Mouse (Mus musculus) T-cell, adult 2 months (primary cell): ENCODE data around the gene Prkar1b.

ENCODE experiments used
- DNase-seq: peaks from one replicate; pipeline ENCODE4 v3.0.0; 2022; ENCODE audit warnings: low spot score

Prkar1b gene

DNA sequence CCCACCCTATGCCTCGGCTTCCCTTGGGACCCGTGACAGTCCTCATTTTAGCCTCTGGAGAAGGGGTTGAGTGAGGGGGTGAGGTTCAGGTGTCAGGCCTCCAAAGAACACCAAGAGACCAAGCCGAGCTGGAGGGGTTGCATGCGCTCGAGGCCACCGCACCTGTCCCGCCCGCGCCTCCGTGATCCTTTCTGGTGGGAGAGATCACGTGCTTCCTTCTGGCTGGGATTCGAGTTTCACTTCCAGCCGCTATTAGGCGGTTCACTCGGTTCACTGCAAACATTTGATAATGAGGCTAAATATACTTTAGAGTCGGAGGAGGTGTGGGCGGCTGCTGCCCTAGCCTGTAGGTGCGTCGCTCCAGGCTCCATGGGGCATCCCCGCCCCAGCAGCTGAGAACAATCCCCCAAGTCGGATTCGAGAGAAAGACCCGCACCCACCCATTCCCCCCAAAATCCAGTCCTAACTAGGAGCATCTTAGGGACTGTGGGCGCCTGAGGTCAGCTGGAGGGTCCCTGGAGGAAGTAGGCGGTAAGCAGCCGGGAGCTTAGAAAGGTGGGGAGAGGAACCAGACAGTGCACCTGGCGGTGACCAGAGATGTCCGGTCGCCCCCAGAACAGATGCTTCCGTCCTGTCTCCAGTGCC is 151.7 kb downstream of the Prkar1b start:
- DNase-seq, result no peak

DNA sequence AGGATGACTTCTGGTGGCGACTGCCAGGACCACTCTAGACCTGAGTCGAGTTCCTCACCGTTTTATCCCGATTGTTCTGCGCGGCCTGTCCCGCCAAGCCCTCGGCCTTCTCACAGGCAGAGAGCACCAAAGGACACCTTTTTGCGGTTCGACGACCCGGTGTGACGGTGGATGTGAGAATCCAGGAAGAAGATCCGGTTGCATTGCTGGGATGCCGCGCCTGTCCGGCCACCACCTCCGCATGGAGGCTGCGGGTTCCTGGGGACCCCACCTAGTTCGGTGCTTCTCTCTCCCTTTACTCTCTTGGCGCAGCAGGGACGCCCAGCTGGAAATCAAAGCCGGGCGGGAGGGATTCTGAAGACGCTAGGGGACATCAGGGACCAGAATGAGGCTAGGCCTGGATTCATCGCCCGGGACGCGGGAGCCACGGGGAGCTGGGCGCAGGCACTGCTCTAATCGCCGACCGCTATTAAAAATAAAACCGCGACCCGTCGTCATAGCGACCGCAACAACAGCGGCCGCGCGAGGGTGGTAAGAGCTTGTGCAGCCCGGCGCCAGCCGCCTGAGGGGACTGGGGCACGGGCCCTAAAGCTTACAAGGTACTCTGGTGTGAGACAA is 152.5 kb downstream of the Prkar1b start, which contains the start of gene Pdgfa:
Gene Pdgfa, minus strand, starts transcription at position 200 of the 618 bp plus-strand sequence.
- DNase-seq, result no peak

GRCm38 (mm10) chr5:138996322-138997073 is 153.3 kb downstream of the Prkar1b start:
- no peak for DNase-seq

DNA sequence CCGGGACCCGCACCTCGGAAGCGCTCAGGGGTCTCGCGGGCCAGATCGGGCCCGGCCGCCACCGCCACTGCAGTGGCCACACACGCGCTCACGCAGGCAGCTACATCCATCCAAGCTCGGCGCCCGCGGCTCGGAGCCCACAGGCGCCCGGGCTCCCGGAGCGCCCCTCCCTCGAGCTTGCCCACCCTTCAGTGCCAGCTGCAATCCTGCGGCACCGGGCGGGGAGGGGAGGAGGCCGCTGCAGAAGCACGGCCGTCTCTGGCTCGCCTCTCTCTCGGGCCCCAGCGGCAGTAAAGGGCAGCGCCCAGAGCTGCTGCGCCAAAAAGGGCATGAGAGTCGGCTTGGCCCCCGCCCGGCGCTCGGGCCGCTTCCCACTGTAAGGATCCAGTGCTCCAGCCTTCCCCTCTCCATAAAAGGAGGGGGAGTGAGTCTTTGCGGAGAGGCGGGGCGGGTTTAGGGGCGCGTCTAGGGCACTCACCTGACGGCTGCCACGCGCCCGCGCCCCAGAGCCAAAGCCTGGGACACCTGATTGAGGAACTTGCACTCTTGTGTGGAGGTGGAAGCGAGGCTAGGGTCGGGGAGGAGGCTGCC is 154.0 kb downstream of the Prkar1b start:
- no peak for DNase-seq

- DNase-seq, result no peak
These were observed 154.7 kb downstream of the Prkar1b start for GRCm38 (mm10) chr5:138994786-138995720.

DNA sequence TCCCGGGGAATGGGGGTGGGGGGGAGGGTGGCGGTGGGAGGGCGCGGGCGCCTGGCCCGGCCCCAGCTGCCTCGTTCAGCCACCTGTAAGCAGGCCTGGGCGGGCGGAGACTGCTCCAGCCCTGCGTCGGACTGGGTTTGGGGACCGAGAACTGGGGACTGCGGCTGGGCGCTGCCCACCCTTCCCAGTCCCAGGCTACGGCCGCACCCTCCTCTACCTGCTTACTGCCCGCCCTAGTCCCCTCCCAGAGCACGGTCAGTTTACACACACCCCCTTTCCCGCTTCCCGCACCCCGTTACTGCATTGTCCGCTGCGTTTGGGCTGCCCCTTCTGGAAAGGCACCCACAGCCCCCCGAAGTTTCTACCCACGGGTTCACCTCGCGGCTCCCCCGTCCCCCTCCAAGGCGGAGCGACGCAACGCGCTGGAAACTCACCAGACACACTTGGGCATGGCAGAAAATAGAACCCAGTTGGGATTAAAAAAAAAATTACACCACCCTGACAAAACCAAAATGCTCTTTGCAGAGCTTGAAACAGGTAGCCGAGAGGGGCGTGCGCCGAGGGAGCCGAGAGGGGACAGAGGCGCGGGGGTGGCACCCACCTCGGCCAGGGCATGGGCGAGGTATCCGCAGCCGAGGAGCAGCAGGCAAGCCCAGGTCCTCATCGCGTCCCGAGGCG is 155.6 kb downstream of the Prkar1b start:
- DNase-seq, result no peak

GRCm38 (mm10) chr5:138993371-138994107 is 156.3 kb downstream of the Prkar1b start:
- no peak for DNase-seq

DNA sequence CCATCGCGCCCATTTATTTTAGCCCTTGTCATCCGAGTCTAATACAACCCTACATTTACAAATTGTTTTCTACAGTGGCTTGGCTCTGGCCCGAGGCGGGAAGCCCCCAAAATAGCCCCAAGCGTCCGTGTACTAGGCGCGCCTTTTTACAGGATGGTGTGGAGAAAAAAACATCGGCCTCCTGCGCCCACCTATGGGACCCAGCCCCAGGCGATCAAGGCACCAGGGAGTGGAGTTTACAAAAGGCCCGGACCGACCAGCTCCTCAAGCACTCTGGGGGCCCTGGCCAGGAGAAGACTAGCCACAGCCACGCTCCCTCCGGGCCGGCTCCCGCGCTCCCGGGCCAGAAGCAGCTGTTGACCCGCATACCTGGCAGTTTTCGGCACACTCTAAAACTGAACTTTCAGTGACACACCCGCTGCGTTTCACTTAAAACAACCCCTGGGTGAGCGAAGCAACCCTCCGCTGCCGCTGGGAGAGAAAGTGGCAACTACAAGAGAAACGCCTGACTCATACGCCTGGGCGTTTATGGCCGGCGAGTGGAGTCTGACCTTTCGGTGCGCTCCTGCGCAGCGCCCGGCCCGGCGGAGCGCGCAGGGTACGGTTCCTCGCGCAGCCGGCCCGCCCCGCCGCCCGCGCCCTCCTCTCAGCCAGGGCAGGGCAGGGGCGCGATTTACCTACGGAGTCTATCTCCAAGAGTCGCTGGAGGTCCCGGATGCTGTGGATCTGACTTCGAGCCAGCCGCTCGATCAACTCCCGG is 157.0 kb downstream of the Prkar1b start:
- no peak for DNase-seq

DNA sequence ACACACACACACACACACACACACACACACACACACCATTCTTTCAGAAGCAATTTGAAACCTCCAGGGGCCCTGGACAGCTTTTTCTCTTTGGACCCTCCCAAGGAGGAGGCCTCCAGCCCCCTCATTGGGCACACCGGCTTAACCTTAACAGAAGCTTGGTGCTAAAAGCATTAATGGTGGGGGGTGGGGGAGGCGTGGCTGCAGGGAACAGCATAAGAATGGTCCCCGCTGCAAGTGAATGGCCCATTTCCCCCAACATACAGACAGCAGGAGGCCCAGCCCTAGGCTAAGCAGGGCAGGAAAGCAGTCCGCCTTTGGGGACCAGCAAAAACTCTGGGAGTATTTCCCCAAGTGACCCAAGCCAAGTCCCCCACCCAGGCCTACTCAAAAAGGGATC is 158.1 kb downstream of the Prkar1b start:
- DNase-seq, result no peak

- no peak for DNase-seq
These were observed 159.0 kb downstream of the Prkar1b start for GRCm38 (mm10) chr5:138990659-138991380.

DNA sequence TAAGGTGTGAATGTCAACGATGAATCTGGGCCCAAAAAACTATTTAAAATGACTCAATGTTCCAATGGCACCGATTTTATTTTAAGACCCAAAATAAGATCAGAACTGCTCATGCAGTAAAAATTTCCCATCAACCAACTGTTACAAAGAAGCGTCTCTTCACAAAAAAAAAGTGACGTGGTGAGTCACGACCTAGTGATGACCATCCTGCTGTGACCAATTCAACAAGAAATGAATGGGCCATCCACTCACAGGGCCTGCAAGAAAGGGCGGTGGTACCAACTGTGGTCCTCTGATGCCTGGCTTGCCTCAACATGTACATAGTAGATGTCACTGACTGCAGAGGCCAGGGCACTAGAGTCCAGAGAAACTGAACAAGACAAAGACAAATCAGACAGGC is 160.2 kb downstream of the Prkar1b start:
- DNase-seq, result no peak

DNA sequence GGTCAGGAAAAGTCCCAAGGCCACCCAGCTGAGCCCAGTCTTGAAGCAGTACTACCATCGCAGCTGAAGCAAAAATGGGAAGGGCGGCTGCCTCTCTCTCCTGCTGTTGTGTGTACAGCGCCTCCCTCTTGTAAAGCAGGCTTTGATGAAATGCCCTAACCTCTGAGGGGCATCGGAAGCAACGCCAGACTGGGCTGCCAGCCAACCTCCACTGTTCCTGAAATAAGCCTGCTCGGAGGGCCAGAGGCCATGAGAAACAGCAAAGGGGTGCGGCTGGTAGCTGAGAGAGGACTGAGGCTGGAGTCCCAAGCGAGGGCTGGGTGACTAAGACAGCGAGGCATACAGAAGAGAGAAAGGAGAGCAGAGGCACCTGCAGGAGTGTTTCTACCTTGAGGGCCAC is 161.0 kb downstream of the Prkar1b start:
- DNase-seq, result no peak

- no peak for DNase-seq
These were observed 161.8 kb downstream of the Prkar1b start for GRCm38 (mm10) chr5:138987994-138988393.

DNA sequence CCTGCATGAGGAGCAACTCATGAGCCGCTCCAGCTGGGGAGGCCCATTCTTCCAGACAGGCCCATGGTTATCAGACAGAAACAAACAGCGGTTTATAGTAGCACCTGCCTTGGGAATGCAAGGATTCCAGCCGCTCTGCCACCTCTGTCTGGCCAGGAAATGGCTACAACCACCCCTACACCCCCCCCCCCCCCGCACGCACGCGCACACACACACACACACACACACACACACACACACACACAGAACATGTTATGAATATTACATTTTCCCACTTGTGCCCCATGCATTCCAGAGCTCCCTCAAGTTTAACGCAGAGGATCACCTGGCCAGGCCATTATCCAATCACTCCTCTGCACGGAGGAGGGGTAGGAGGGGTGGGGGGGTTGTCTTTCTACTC is 167.9 kb downstream of the Prkar1b start:
- no peak for DNase-seq

GRCm38 (mm10) chr5:138980608-138981007 is 169.2 kb downstream of the Prkar1b start:
- no peak for DNase-seq

GRCm38 (mm10) chr5:138979840-138980239 is 170.0 kb downstream of the Prkar1b start:
- no peak for DNase-seq

DNA sequence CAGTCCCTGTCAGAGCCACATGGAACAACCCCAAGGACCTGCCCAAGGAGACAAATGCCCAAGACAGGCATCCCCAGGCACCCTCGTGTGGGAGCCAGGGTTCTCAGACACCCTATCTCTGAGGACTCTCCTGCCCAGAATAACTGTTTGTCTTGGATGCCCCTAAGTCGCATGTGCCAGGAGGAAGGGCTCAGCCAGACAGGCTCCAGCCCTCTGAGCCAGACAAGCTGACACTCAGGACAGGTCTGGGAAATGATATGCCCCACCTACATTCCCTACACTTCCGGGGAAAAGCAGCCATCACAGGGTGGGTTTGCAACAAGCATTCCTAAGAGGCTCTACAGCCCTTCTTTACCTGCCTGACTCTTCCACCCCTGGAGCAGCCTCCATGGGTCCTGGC is 172.0 kb downstream of the Prkar1b start:
- no peak for DNase-seq

DNA sequence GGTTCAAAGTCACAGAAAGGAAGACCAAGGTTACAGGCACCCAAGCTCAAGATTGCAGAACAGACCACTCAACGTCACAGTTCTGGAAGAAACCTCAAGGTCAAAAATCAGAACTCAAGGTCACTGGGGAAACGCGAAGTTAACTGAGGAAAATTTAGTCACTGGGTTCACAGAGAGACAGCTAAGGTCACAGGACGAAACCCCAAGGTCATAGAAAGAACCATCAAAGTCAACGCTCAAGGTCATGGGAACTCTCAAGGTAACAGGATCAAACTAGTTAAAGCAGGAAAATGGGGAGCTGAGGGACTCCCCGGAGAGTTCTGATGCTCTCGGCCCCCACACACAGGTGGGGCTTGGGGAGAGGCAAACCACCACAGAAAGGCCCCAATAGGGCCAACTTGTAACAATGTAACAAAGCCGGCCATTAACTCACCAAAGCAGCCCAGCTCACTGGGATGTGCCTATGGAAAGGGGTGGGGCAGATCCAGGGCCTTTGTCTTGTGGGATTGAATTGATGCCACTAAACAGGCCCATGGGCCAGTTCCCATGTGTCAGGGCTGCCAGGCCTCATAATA is 174.8 kb downstream of the Prkar1b start:
- no peak for DNase-seq

- DNase-seq, result no peak
These were observed 176.3 kb downstream of the Prkar1b start for GRCm38 (mm10) chr5:138973480-138973879.
